Mouse (Mus musculus): ENCODE measurements around the gene Fkbp6. TPM values are rescaled to one million over a fixed set of nuclear protein-coding genes. Genes with fewer than 3 reads are reported as not detected.
A peak's percentile ranks its signal among the peaks of the same experiment; 100 is the strongest.
"Not testable (repeated sequence)": the region's sequence is repeated elsewhere in the genome, so short reads cannot be mapped to it uniquely, and the experiment has no call there.

Gene Fkbp6
- polyA plus RNA-seq (2012; ENCODE audit: insufficient read depth, insufficient read length, missing spikeins): not detected in 2 replicates

DNA sequence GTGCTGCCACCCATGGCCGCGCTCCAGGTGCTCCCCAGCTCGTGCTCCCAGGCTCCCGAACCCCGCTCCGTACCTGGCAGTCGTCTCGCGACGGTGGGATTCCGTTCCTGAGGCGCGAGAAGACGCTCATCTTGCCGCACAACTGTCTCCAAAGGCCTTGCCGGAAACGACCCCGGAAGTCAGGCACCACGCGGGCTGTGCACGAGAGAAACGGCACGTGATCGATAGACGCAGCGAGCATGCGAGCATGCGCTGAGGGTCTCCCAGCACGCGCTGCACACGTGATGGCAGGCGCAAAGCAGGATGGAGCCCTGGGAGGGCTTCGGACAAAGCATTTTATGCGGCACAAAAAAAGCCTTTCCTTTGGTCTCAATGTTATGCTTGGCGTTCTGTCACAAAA is at the start of gene Fkbp6:
Fkbp6 (minus strand) TSS at position 183 of the 400 bp plus-strand sequence.
- Histone ChIP-seq H3K27ac (replicated peaks; ENCODE audit: low read depth, low read length) (no peak within 1 kb of the TSS), H3K4me1 (ENCODE audit: control insufficient read depth, insufficient read depth, insufficient read length, low read length) (no peaks in the 10 kb centered on the region), H3K4me3 (ENCODE audit: insufficient read depth, low read depth, low read length) (no peak within 1 kb of the TSS)

DNA sequence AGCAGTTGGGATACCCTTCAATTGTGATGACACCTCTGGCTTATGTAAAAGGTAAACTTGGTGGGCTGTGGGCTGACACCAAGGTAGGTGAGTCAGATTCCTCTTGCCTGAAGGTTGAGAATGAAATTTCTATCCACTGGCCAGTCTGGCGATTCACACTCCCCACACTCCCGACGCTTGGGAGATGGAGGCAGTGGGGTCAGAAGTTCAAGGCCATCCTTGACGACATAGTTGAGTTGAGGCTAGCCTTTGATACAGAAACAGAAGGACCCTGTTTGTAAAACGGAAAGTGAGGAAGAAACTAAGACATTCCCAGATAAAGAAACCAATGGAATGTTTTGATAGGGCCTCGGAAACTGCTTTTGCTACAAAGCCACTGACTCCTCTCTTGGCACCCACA is 49.5 kb upstream of the Fkbp6 start:
- peaks cover 3% of the 10 kb centered on the region; the same call in 1 of the 2 replicates for H3K4me1 ChIP-seq (ENCODE audit: control insufficient read depth, insufficient read depth, insufficient read length, low read length)
- no peak overlapping the region for H3K4me3 ChIP-seq (ENCODE audit: insufficient read depth, low read depth, low read length)
- H3K27ac ChIP-seq (replicated peaks; ENCODE audit: low read depth, low read length): no peak overlapping the region

DNA sequence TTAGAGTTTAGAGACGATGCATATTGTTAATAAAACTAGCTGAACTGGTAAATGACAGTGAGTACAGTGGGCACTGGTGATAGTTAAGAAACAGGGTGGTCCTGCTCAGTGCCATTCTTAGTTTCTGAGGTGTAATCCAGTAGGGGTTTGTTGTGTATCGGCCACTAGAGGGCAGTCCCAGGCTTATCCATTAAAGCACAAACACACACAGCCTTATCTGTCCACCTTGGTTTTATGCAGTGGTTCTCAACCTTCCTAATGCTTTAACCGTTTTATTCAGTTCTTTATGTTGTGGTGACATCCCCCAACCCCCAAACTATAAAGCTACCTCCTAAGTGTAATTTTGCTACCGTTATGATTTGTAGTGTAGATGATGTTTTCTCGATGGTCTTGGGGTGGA is 46.0 kb upstream of the Fkbp6 start:
- Histone ChIP-seq H3K4me1 (ENCODE audit: control insufficient read depth, insufficient read depth, insufficient read length, low read length) (peaks cover 3% of the 10 kb centered on the region; the same call in 1 of the 2 replicates), H3K4me3 (ENCODE audit: insufficient read depth, low read depth, low read length) (no peak overlapping the region), H3K27ac (replicated peaks; ENCODE audit: low read depth, low read length) (no peak overlapping the region)

DNA sequence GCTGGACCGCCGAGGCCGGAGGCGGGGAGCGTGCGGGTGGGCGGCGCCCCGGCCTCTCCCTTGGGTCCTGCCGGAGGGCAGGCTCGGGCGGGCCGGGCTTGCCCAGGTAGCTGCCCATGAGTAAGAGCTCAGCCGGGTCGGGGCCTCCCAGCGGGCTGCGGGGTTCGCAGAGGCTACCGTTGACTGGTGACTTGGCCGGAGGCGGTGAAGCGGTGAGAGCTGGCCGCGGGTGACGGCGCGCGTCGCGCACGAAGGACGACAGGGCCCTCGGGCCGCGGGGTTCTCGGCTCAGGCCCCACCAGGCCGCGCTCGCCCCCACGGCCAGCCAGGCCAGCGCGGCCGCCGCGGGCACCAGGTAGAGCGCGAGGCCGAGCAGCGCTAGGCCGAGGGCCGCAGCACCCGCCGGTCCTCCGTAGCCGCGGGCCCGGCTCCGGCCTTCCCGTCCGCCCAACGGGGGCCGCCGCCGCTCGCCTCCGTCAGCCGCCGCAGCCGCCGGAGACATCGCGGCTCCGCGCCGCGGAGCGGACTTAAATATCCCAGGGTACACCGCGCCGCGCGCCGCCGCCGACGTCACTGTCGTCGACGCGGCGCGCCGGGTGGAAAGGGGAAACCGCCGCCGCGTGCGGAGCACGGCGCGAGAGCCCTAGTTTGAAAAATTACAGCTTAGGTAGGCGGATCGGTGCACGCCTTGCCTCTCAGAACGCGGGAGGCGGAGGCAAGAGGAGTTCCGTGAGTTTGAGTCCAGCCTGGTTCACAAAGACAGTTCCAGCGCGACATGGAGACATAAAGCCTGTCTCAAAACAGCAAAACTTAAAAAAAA is 44.4 kb upstream of the Fkbp6 start, which contains the start of gene Pom121:
Pom121 (minus strand) TSS at position 543 of the 820 bp plus-strand sequence.
- peak within 1 kb of the TSS; percentile 46 for H3K27ac ChIP-seq (replicated peaks; ENCODE audit: low read depth, low read length)
- H3K4me3 ChIP-seq (ENCODE audit: insufficient read depth, low read depth, low read length): peak within 1 kb of the TSS; percentile 99
- peaks cover 3% of the 10 kb centered on the region; the same call in 1 of the 2 replicates for H3K4me1 ChIP-seq (ENCODE audit: control insufficient read depth, insufficient read depth, insufficient read length, low read length)

DNA sequence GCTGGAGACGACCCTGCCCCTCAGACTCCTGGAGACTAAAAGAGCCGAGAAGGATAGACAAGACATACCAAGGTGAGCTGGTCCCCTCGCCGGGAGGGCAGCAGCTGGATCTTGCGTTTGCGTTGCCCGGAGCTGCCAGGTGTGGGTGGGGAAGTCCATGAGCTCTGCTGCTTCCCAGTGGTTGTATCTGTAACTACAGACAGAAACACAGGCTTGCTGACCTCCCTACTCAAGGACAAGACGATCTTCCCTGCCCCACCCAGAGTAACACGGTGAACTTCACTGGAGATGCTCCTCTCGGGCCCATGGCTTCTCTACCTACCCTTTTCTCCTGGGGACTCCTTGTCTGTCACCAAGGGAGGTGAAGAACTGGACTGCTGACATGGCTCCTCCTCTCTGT is 33.9 kb upstream of the Fkbp6 start:
- H3K4me1 ChIP-seq (ENCODE audit: control insufficient read depth, insufficient read depth, insufficient read length, low read length): no peaks in the 10 kb centered on the region

DNA sequence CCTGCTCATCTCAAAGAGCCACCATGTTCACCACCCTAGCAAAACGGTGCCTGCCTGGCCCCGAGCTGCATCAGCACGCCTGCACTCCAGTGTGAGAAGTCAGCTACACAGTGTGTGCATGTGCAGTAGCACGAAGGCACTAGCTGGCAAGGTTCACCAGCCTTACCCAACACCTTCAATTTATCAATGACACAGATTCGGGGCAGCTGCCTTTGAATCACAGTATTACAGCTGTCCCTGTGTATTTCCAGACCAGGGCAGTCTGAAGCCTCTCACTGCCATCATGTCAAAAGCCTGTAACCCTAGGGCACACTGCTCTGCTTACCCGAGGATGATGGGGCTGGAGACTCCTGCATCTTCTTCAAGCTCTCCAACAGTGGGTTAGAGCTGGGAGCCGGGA is 32.9 kb upstream of the Fkbp6 start:
- Histone ChIP-seq H3K4me1 (ENCODE audit: control insufficient read depth, insufficient read depth, insufficient read length, low read length) (no peaks in the 10 kb centered on the region), H3K27ac (replicated peaks; ENCODE audit: low read depth, low read length) (no peak overlapping the region), H3K4me3 (ENCODE audit: insufficient read depth, low read depth, low read length) (no peak overlapping the region)

More for the DNA sequence above, 33.9 kb upstream of the Fkbp6 start:
- no peak overlapping the region for H3K27ac ChIP-seq (replicated peaks; ENCODE audit: low read depth, low read length)
- no peak overlapping the region for H3K4me3 ChIP-seq (ENCODE audit: insufficient read depth, low read depth, low read length)

DNA sequence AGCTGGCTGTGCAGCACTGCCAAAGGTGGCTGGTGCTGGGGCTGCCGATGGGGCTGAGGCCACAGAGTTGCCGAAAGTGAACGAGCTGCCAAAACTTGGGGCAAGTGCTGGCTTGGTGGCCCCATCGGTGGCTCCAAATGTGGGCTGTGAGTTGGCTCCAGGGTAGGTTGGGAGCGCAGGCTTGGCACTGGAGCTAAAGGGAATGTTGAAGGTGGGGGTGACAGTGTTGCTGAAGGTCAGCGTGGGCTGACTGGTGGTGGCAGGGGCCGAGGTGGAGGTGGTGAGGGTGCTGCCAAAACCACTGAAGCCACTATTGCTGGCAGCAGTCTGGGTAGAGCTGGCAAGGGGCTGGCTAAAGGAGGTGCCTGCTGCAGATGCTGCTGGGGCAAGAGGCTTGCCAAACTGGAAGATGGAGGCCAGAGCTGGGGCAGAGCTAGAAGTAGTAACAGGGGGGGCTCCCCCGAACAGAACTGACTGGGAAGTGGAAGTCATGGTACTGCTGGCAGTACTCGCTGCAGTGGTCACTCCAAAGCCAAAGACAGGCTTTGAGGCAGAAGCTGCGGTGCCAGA is 31.6 kb upstream of the Fkbp6 start:
- Histone ChIP-seq H3K4me3 (ENCODE audit: insufficient read depth, low read depth, low read length) (no peak overlapping the region), H3K4me1 (ENCODE audit: control insufficient read depth, insufficient read depth, insufficient read length, low read length) (no peaks in the 10 kb centered on the region), H3K27ac (replicated peaks; ENCODE audit: low read depth, low read length) (no peak overlapping the region)

DNA sequence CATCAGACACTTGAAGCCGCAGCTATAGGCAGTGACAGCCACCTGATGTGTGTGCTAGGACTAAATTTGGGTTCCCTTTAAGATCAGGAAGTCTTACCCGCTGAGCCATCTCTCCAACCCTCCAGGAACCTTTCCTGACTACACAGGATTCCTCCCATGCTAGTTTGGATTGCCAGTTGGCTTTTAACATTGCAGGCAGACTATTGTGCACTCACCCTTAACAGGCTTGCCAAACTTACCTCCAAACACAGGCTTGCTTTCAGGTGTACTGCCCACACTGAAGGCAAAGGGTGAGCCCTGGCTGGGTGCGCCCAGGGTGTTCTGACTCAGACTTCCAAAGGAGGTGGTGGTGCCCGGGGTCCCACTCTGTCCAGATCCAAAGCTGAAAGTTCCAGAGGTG is 30.8 kb upstream of the Fkbp6 start:
- Histone ChIP-seq H3K4me1 (ENCODE audit: control insufficient read depth, insufficient read depth, insufficient read length, low read length) (no peaks in the 10 kb centered on the region), H3K4me3 (ENCODE audit: insufficient read depth, low read depth, low read length) (no peak overlapping the region), H3K27ac (replicated peaks; ENCODE audit: low read depth, low read length) (no peak overlapping the region)

DNA sequence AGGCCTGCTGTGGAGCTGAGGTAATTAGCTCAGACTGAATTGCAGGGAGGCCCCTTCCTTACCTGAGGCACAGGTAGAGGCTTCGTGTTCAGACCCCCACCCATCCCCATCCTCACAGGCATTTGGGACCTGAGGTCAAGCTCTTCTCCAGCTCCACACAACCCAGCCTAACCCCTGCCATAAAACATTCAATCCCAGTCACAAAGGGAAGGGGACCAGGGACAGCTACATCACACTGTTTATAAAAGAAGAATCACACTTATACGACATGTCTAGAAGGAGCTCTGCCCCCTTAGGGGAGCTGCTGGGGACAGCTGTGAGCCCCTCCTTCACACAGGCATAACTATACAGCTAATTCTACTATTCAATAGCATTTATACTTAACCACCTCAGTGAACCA is 26.5 kb upstream of the Fkbp6 start:
- Histone ChIP-seq H3K4me1 (ENCODE audit: control insufficient read depth, insufficient read depth, insufficient read length, low read length) (no peaks in the 10 kb centered on the region), H3K4me3 (ENCODE audit: insufficient read depth, low read depth, low read length) (no peak overlapping the region), H3K27ac (replicated peaks; ENCODE audit: low read depth, low read length) (no peak overlapping the region)

DNA sequence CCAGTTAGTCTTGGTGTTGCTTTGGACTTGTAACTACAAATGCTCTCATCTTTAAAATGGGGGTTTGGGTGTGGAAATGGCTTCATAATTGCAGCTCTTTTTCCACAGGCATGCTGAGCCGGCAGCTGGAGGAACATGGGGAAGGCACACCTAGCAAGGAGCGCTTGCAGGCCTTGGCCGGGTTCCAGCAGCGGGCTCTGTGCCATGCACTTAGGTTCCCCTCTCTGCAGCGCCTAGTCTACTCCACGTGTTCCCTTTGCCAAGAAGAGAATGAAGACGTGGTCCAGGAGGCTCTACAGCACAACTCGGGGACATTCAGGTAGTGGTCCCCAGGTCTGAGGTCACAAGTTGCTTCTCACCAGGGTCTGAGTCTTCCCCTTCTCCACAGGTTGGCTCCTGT is 25.3 kb upstream of the Fkbp6 start:
- Histone ChIP-seq H3K4me1 (ENCODE audit: control insufficient read depth, insufficient read depth, insufficient read length, low read length) (no peaks in the 10 kb centered on the region), H3K27ac (replicated peaks; ENCODE audit: low read depth, low read length) (no peak overlapping the region)

DNA sequence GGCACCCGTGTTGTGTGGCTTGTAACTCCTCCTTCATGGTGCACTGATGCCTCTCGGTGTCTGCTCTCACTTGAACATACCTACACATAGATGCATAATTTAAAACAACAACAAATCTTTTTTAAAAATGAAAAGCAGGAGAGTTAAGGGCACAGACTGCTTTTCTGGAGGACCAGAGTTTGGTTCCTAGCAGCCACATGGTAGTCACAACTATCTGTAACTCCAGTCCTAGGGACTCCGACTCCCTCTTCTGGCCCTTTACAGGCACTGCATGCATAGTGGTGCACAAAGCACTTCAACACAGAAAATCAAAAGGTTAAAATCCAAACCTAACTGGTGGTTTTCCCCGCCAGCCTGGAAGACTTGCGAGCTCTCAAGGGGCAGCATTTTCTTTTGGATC is 23.8 kb upstream of the Fkbp6 start:
- Histone ChIP-seq H3K4me3 (ENCODE audit: insufficient read depth, low read depth, low read length) (no peak overlapping the region), H3K4me1 (ENCODE audit: control insufficient read depth, insufficient read depth, insufficient read length, low read length) (no peaks in the 10 kb centered on the region), H3K27ac (replicated peaks; ENCODE audit: low read depth, low read length) (no peak overlapping the region)

More for the DNA sequence above, 25.3 kb upstream of the Fkbp6 start:
- no peak overlapping the region for H3K4me3 ChIP-seq (ENCODE audit: insufficient read depth, low read depth, low read length)

DNA sequence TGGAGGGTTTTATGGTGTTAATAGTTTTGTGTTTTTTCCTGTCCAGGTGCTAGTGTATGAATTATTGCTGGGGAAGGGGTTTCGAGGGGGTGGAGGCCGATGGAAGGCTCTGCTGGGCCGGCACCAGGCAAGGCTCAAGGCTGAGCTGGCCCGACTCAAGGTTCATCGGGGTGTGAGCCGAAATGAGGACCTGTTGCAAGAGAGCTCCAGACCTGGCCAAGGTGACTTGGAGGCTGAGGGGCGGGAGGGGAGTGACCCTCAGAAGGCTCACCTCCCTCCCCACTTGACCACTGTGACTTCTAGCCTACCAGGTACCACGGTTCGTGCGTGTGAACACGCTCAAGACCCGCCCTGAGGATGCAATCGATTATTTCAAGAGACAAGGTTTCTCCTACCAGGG is 21.4 kb upstream of the Fkbp6 start:
- H3K27ac ChIP-seq (replicated peaks; ENCODE audit: low read depth, low read length): no peak overlapping the region
- H3K4me3 ChIP-seq (ENCODE audit: insufficient read depth, low read depth, low read length): peak overlapping the region; percentile 10
- no peaks in the 10 kb centered on the region for H3K4me1 ChIP-seq (ENCODE audit: control insufficient read depth, insufficient read depth, insufficient read length, low read length)

DNA sequence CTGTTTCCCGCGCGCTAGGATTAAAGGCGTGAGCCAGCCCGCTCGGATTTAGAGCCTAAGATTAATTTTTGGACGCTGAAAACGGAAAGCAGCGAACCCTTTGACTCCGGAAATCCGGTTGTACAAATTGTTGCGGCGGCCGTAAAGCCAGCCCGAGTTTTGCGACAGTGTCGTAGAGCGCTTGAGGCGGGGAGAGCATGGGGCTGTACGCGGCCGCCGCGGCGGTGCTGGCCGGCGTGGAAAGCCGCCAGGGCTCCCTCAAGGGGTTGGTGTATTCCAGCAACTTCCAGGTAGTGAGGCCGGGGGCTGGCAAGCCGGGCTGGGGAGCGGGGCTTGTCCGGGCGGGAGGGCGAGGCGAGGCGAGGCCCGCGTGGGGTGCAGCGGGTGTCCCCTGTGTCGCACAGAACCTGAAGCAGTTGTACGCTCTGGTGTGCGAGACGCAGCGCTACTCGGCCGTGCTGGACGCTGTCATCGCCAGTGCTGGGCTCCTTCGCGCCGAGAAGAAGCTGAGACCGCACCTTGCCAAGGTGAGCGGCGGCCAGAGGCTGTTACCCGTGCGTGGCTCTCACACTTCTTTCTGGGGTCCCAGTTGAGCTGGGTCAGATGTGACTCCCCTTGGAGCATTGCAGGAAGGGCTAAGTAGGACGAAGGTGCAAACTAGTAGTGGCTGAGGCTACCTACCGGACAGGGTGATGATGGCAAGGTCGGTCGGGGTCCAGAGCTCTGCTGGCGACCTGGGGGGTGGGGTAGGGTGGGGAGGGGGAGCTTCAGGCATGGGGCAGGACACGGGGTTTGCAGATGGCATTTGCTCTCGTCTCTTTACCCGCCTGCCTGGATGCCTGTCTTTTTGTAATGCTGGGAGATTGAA is 20.2 kb upstream of the Fkbp6 start, which contains the start of gene Nsun5:
Nsun5 (plus strand) TSS at position 167 of the 868 bp plus-strand sequence.
- peak within 1 kb of the TSS; percentile 63 for H3K4me3 ChIP-seq (ENCODE audit: insufficient read depth, low read depth, low read length)
- peak within 1 kb of the TSS; percentile 90 for H3K27ac ChIP-seq (replicated peaks; ENCODE audit: low read depth, low read length)
- H3K4me1 ChIP-seq (ENCODE audit: control insufficient read depth, insufficient read depth, insufficient read length, low read length): no peaks in the 10 kb centered on the region

DNA sequence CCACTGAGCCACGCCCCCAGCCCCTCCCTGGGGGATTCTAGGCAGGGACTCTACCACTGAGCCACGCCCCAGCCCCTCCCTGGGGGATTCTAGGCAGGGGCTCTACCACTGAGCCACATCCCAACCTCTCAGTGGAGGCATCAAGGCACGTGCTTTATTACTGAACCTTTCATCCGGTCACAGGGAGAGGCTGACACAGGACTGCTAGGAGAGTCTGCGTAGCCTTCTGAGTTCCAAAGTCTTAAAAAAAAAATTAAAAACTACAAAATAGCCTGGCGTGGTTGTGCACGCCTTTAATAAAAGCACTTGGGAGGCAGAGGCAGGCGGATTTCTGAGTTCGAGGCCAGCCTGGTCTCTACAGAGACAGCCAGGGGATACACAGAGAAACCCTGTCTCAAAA is 19.4 kb upstream of the Fkbp6 start:
- H3K4me1 ChIP-seq (ENCODE audit: control insufficient read depth, insufficient read depth, insufficient read length, low read length): not testable (repeated sequence)
- peak overlapping the region; percentile 90 for H3K27ac ChIP-seq (replicated peaks; ENCODE audit: low read depth, low read length)
- peak overlapping the region; percentile 63 for H3K4me3 ChIP-seq (ENCODE audit: insufficient read depth, low read depth, low read length)

DNA sequence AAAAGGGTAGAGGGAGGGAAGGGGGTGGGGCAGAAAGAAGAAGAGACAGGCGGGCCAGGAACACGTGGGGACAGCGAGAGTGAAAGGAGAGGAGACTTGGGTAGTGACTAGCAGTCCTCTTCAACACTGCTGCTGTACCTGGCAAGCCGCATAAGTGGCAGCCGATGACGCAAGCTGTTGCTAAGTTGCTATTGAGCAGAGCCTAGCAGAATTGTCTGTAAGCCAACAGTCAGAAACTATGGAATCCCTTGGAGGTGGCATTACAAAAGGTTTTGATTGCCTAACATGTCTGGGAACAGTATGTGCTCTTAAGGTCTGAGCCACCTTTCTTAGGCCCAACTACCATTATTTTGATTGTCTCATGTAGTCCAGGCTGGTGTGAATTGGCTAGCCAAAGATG is 18.5 kb upstream of the Fkbp6 start:
- Histone ChIP-seq H3K27ac (replicated peaks; ENCODE audit: low read depth, low read length) (peak overlapping the region; percentile 73), H3K4me1 (ENCODE audit: control insufficient read depth, insufficient read depth, insufficient read length, low read length) (no peaks in the 10 kb centered on the region), H3K4me3 (ENCODE audit: insufficient read depth, low read depth, low read length) (no peak overlapping the region)
